Mouse (Mus musculus): Measurements from ENCODE around the gene Slc12a7. TPM values are rescaled to one million over a fixed set of nuclear protein-coding genes. Genes with fewer than 3 reads are reported as not detected.

Slc12a7 gene
- polyA plus RNA-seq, 1 experiment from 2014 or later: 49.1 TPM

DNA sequence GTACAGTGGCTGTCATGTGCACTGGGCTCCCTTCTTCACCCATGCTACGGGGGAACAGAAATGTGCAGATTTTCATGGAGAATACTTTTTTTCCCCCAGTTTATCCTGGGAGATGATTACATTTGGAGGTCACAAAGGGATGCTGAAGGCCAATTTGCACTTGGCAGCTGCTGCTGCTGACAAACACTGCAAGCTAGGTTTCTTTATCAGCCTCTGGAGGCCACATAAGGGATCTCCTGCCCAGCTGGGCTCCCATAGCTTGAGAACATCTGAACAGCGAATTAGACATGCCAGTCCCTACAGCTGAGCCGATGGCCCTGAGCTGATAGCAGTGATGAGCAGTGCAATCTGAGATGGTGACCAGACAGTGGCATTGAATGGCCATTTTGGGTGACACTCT, 26.7 kb downstream of the Slc12a7 start:
- no peak overlapping the region for H3K27ac ChIP-seq (replicated peaks; ENCODE audit: low read depth, low read length)
- no peak overlapping the region for H3K4me3 ChIP-seq (ENCODE audit: low read depth, low read length)
- 86% methylated on average over 3 of the region's 3 CpGs for WGBS
- ATAC-seq (ENCODE audit: insufficient number of reproducible peaks, low FRiP score, low TSS enrichment, low read depth) (no peak), DNase-seq (ENCODE audit: low spot score) (no peak)
- no peak overlapping the region for H3K9ac ChIP-seq (ENCODE audit: low read length)
- H3K36me3 ChIP-seq (ENCODE audit: control insufficient read depth, insufficient read depth, low read length): no peaks in the 10 kb centered on the region
- no peak overlapping the region for H3K4me2 ChIP-seq (ENCODE audit: low read depth, severe bottlenecking)
- no peaks in the 10 kb centered on the region for H3K9me3 ChIP-seq (ENCODE audit: control insufficient read depth, low read length)
- peaks cover 6% of the 10 kb centered on the region; the same call in 1 of the 2 replicates for H3K4me1 ChIP-seq (ENCODE audit: control insufficient read depth, insufficient read depth, low read length)
- no peaks in the 10 kb centered on the region for H3K27me3 ChIP-seq (ENCODE audit: control insufficient read depth, insufficient read depth, low read length)

DNA sequence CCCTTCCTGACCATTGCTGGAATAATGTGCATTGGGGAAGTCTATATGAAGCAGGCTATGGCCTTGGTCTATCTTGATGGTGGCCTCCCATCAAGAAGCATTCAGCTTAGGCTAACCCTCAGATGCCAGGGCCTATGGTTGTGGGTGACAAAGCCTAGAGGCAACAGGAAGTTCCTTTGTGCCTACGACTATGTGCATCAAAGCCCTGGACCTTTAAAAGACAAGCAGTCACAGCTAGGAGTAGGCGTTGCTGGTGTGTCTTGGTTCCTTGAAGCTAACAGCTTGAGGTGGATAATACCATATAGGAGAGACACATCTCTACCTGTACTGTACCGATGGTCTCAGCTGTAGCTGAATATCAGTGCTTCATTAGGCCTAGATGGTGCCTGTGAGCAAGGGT, 27.2 kb downstream of the Slc12a7 start:
- Histone ChIP-seq H3K4me3 (ENCODE audit: low read depth, low read length) (no peak overlapping the region), H3K4me2 (ENCODE audit: low read depth, severe bottlenecking) (no peak overlapping the region), H3K36me3 (ENCODE audit: control insufficient read depth, insufficient read depth, low read length) (no peaks in the 10 kb centered on the region), H3K9ac (ENCODE audit: low read length) (no peak overlapping the region), H3K27ac (replicated peaks; ENCODE audit: low read depth, low read length) (no peak overlapping the region), H3K4me1 (ENCODE audit: control insufficient read depth, insufficient read depth, low read length) (peaks cover 10% of the 10 kb centered on the region), H3K9me3 (ENCODE audit: control insufficient read depth, low read length) (no peaks in the 10 kb centered on the region), H3K27me3 (ENCODE audit: control insufficient read depth, insufficient read depth, low read length) (no peaks in the 10 kb centered on the region)
- WGBS: 89% methylated on average over 3 of the region's 3 CpGs
- DNase-seq (ENCODE audit: low spot score) (no peak), ATAC-seq (ENCODE audit: insufficient number of reproducible peaks, low FRiP score, low TSS enrichment, low read depth) (no peak)

DNA sequence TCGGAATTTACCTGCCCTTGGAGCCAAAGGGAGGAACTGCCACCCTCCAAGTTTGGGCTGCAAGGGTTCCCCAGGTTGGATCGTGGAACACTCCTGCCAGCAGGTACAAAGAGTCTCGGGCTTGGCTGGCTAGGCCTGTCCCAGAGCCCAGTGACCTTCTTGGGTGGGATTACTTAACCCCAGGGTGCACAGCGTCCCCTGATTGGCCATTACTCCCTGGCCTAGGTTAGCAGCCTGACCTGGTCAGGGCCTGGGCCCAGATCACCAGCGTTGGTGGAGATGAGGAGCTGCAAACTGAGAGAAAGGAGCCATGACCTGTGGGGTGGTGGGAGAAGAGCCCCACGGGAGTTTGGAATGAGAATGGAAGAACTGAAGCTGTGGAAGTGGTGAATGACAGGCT, 30.0 kb downstream of the Slc12a7 start:
- Histone ChIP-seq H3K36me3 (ENCODE audit: control insufficient read depth, insufficient read depth, low read length) (no peaks in the 10 kb centered on the region), H3K27ac (replicated peaks; ENCODE audit: low read depth, low read length) (no peak overlapping the region), H3K4me1 (ENCODE audit: control insufficient read depth, insufficient read depth, low read length) (peaks cover 22% of the 10 kb centered on the region), H3K4me3 (ENCODE audit: low read depth, low read length) (peak overlapping the region; percentile 87), H3K27me3 (ENCODE audit: control insufficient read depth, insufficient read depth, low read length) (no peaks in the 10 kb centered on the region), H3K9ac (ENCODE audit: low read length) (no peak overlapping the region; the same call in 1 of the 2 replicates), H3K9me3 (ENCODE audit: control insufficient read depth, low read length) (no peaks in the 10 kb centered on the region), H3K4me2 (ENCODE audit: low read depth, severe bottlenecking) (peak overlapping the region; percentile 93)
- ATAC-seq (ENCODE audit: insufficient number of reproducible peaks, low FRiP score, low TSS enrichment, low read depth) (no peak; the same call in 1 of the 2 replicates), DNase-seq (ENCODE audit: low spot score) (no peak)
- 33% methylated on average over 6 of the region's 6 CpGs for WGBS

DNA sequence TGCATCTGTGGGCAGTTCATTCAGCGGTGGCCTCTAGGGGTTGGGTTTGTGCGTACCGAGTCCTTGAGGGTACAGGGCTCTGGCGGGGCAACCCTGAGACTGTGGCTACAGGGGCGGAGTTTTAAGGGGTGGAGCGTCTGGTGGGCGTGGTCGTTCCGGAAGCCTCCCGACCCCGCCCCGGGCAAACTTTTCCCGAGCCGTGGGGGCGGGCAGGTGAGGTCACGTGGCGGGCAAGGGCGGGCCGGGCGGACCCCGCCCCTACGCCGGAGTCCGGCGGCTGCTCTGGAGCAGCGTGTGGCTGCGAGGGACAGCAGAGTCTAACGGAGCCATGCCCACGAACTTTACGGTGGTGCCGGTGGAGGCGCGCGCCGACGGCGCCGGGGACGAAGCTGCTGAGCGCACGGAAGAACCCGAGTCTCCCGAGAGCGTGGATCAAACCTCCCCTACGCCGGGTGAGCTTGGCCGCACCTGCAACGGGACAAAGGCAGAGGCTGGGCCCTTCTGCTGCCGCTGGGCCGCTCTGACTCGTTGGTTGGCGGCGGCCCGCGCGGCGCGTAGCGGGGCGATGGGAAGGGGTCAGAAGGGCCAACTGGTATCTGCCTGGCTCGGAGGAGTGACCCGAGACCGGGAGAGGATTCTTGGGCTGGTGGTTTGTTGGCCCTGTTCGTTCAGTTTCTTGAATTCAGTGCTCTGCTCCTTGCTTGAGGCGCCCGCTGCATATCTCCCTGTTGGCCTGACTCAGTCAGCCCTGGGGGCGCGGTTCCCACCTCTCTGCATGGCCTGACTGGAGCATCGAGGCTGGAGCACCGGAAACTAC, 30.8 kb downstream of the Slc12a7 start:
- H3K27ac ChIP-seq (replicated peaks; ENCODE audit: low read depth, low read length): peak overlapping the region; percentile 67
- no peaks in the 10 kb centered on the region for H3K27me3 ChIP-seq (ENCODE audit: control insufficient read depth, insufficient read depth, low read length)
- no peaks in the 10 kb centered on the region for H3K36me3 ChIP-seq (ENCODE audit: control insufficient read depth, insufficient read depth, low read length)
- peak overlapping the region; percentile 87 for H3K4me3 ChIP-seq (ENCODE audit: low read depth, low read length)
- H3K9ac ChIP-seq (ENCODE audit: low read length): peak overlapping the region; percentile 95
- ATAC-seq (ENCODE audit: insufficient number of reproducible peaks, low FRiP score, low TSS enrichment, low read depth): peak; percentile 93
- DNase-seq (ENCODE audit: low spot score): peak; percentile 97
- peak overlapping the region; percentile 93 for H3K4me2 ChIP-seq (ENCODE audit: low read depth, severe bottlenecking)
- no peaks in the 10 kb centered on the region for H3K9me3 ChIP-seq (ENCODE audit: control insufficient read depth, low read length)
- peaks cover 27% of the 10 kb centered on the region for H3K4me1 ChIP-seq (ENCODE audit: control insufficient read depth, insufficient read depth, low read length)
- under 1% methylated on average over 70 of the region's 70 CpGs for WGBS

DNA sequence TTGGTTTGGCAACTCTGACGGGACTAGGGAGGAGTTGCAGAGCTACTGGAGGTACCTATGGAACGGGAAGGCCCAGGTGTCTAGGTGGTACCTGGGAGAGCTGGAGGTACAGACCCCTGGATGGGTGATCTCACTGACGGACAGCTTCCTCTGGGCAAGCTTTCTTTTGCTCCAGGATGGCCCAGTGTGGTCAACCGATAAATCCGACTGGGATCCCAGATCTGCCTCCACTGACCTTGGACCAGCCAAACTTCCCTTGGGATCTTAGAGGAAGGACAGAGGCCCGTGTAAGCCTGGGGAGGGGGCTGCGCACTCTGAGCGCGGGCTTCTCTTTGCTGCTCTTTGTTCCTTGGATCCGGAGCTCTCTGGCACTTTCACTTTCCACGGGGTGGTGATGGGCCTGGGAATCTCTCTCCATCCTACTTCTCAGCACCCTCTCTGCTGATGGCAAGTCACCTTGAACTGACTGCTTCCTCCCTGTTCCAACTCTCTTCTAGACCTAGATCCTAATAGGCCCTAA, 31.4 kb downstream of the Slc12a7 start:
- H3K4me1 ChIP-seq (ENCODE audit: control insufficient read depth, insufficient read depth, low read length): peaks cover 27% of the 10 kb centered on the region

DNA sequence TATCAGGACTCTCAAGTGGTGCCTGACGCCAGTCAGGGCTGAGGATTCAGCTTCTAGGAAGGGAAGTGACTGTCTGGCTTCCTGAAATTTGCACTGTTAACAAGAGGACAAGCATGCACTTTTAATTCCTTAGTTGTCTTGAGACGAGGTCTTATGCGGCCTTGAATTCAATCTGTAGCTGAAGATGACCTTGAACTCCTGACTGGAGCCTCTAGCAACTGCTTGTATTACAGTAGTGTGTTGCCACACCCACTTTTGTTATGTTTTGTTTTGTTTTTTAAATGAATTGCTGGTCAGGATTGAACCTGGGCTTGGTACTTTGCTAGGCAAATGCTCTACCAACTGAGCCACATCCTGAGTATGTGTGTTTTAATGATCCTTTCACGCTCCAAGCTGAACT, 32.5 kb downstream of the Slc12a7 start:
- Histone ChIP-seq H3K27ac (replicated peaks; ENCODE audit: low read depth, low read length) (no peak overlapping the region), H3K4me2 (ENCODE audit: low read depth, severe bottlenecking) (peak overlapping the region; percentile 93), H3K9ac (ENCODE audit: low read length) (peak overlapping the region; percentile 95), H3K4me1 (ENCODE audit: control insufficient read depth, insufficient read depth, low read length) (peaks cover 27% of the 10 kb centered on the region), H3K4me3 (ENCODE audit: low read depth, low read length) (peak overlapping the region; percentile 87), H3K36me3 (ENCODE audit: control insufficient read depth, insufficient read depth, low read length) (no peaks in the 10 kb centered on the region), H3K27me3 (ENCODE audit: control insufficient read depth, insufficient read depth, low read length) (no peaks in the 10 kb centered on the region), H3K9me3 (ENCODE audit: control insufficient read depth, low read length) (no peaks in the 10 kb centered on the region)
- ATAC-seq (ENCODE audit: insufficient number of reproducible peaks, low FRiP score, low TSS enrichment, low read depth): no peak
- no peak for DNase-seq (ENCODE audit: low spot score)
- WGBS: 72% methylated on average over 4 of the region's 4 CpGs

More for the DNA sequence above, 31.4 kb downstream of the Slc12a7 start:
- no peaks in the 10 kb centered on the region for H3K9me3 ChIP-seq (ENCODE audit: control insufficient read depth, low read length)
- peak overlapping the region; percentile 67 for H3K27ac ChIP-seq (replicated peaks; ENCODE audit: low read depth, low read length)
- 2% methylated on average over 11 of the region's 11 CpGs for WGBS
- ATAC-seq (ENCODE audit: insufficient number of reproducible peaks, low FRiP score, low TSS enrichment, low read depth) (0 out of 2 replicates have a peak, but pooled peaks have one; percentile 1), DNase-seq (ENCODE audit: low spot score) (peak; percentile 69)
- no peaks in the 10 kb centered on the region for H3K27me3 ChIP-seq (ENCODE audit: control insufficient read depth, insufficient read depth, low read length)
- peak overlapping the region; percentile 87 for H3K4me3 ChIP-seq (ENCODE audit: low read depth, low read length)
- H3K36me3 ChIP-seq (ENCODE audit: control insufficient read depth, insufficient read depth, low read length): no peaks in the 10 kb centered on the region
- peak overlapping the region; percentile 95 for H3K9ac ChIP-seq (ENCODE audit: low read length)
- peak overlapping the region; percentile 93 for H3K4me2 ChIP-seq (ENCODE audit: low read depth, severe bottlenecking)

DNA sequence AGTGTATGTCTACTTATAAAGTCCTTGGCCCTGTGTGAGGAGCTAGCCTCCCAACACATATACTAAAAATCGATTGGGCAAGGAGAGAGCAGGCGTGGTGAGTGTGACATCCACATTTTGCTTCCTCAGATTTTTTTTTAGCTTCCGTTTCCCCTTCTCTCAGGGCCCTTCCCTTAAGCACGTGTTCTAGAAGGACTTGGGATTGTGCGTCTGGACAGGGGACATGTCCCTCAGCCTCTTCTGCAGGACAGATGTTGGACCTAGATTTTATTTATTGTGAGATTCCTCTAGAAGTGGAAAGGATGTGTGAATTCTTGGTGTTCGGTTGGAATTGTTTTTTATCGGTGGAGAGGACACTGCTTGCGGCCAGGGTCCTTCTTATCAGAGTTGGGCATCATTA, 34.3 kb downstream of the Slc12a7 start:
- 85% methylated on average over 8 of the region's 8 CpGs for WGBS
- no peak overlapping the region for H3K9ac ChIP-seq (ENCODE audit: low read length)
- no peak for DNase-seq (ENCODE audit: low spot score)
- no peaks in the 10 kb centered on the region for H3K36me3 ChIP-seq (ENCODE audit: control insufficient read depth, insufficient read depth, low read length)
- peaks cover 32% of the 10 kb centered on the region for H3K4me1 ChIP-seq (ENCODE audit: control insufficient read depth, insufficient read depth, low read length)
- no peaks in the 10 kb centered on the region for H3K9me3 ChIP-seq (ENCODE audit: control insufficient read depth, low read length)
- no peak for ATAC-seq (ENCODE audit: insufficient number of reproducible peaks, low FRiP score, low TSS enrichment, low read depth)
- no peaks in the 10 kb centered on the region for H3K27me3 ChIP-seq (ENCODE audit: control insufficient read depth, insufficient read depth, low read length)
- H3K4me3 ChIP-seq (ENCODE audit: low read depth, low read length): no peak overlapping the region
- no peak overlapping the region for H3K27ac ChIP-seq (replicated peaks; ENCODE audit: low read depth, low read length)
- H3K4me2 ChIP-seq (ENCODE audit: low read depth, severe bottlenecking): no peak overlapping the region

DNA sequence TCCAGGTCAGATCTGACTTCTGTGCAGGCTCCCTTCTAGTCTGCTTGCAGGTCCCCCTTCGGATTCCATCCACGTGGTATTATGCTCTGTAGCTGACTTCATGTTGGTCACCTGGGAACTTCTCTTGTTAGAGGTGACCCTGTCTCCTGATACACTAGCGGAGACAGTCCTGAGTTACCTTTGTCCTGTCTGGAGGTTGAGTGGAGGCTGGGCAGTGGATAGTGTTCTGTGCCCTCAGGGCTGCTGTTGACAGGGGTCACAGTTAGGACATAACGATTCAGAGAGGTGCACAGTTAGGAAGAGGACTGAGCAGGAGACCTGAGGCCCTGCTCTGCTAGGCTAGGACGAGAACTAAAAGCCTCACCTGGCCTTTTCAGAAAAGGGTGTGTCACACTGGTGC, 34.9 kb downstream of the Slc12a7 start:
- WGBS: 83% methylated on average over 5 of the region's 5 CpGs
- Histone ChIP-seq H3K27ac (replicated peaks; ENCODE audit: low read depth, low read length) (no peak overlapping the region), H3K27me3 (ENCODE audit: control insufficient read depth, insufficient read depth, low read length) (no peaks in the 10 kb centered on the region), H3K9ac (ENCODE audit: low read length) (no peak overlapping the region), H3K36me3 (ENCODE audit: control insufficient read depth, insufficient read depth, low read length) (no peaks in the 10 kb centered on the region), H3K4me2 (ENCODE audit: low read depth, severe bottlenecking) (no peak overlapping the region), H3K4me1 (ENCODE audit: control insufficient read depth, insufficient read depth, low read length) (peaks cover 37% of the 10 kb centered on the region), H3K4me3 (ENCODE audit: low read depth, low read length) (no peak overlapping the region), H3K9me3 (ENCODE audit: control insufficient read depth, low read length) (no peaks in the 10 kb centered on the region)
- ATAC-seq (ENCODE audit: insufficient number of reproducible peaks, low FRiP score, low TSS enrichment, low read depth) (no peak), DNase-seq (ENCODE audit: low spot score) (no peak)
